Mouse (Mus musculus): ENCODE results near the gene Mgat5.

DNA sequence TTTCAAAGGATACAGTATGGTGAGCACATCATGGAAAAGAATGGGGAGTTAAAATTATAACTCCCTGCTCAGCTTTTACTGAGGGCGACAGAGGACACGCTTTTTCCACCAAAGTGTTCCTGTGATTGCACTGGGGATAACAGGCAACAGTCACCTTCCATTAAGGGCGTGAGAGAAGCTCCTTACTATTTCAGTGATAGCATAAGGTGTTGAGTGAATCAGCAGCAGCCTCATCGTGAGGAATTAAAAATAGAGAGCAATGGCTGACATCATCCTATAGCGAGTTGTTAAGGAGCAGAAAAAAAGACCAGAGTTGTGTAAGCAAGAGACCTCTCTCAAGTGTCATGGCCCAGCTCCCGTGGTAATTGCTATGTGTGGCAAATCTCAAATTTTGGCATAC, 41.3 kb downstream of the Mgat5 start:
- no peak for TF ChIP-seq GATA1 (IDR thresholded peaks at IDR 0.05; ENCODE audit: borderline replicate concordance, low read length)
- no peak for TF ChIP-seq FLI1 (IDR thresholded peaks at IDR 0.05; ENCODE audit: low read length)
